Mouse (Mus musculus): ENCODE measurements at regions not wholly inside any gene's neighbourhood (a gene's known extent, or its start where the extent isn't known, plus 50 kb on each side); places are given as distances from the start of the nearest gene placed in this dataset.
A peak's percentile ranks its signal among the peaks of the same experiment; 100 is the strongest.

- Histone ChIP-seq H3K27me3 (ENCODE audit: control insufficient read depth, insufficient read depth, low read length) (no peaks in the 10 kb centered on the region), H3K4me2 (replicated peaks; ENCODE audit: low read depth, low read length) (no peak overlapping the region), H3K9ac (ENCODE audit: low read depth, low read length) (no peak overlapping the region), H3K9me3 (ENCODE audit: control insufficient read depth, low read length) (no peaks in the 10 kb centered on the region), H3K4me3 (ENCODE audit: low read depth, low read length) (no peak overlapping the region), H3K27ac (ENCODE audit: low read depth, low read length) (no peak overlapping the region), H3K36me3 (ENCODE audit: control insufficient read depth, insufficient read depth, low read length) (no peaks in the 10 kb centered on the region), H3K4me1 (replicated peaks; ENCODE audit: control insufficient read depth, insufficient read depth, low read length) (no peaks in the 10 kb centered on the region)
- DNase-seq (ENCODE audit: low spot score) (no peak), ATAC-seq (ENCODE audit: low FRiP score) (no peak)
- 84% methylated on average over 4 of the region's 4 CpGs for WGBS
These were observed 287.0 kb downstream of the Tns3 start for GRCm38 (mm10) chr11:8377301-8377700.

- Histone ChIP-seq H3K9me3 (ENCODE audit: control insufficient read depth, low read length) (no peaks in the 10 kb centered on the region), H3K4me1 (replicated peaks; ENCODE audit: control insufficient read depth, insufficient read depth, low read length) (no peaks in the 10 kb centered on the region), H3K4me3 (ENCODE audit: low read depth, low read length) (no peak overlapping the region), H3K4me2 (replicated peaks; ENCODE audit: low read depth, low read length) (no peak overlapping the region), H3K9ac (ENCODE audit: low read depth, low read length) (no peak overlapping the region), H3K36me3 (ENCODE audit: control insufficient read depth, insufficient read depth, low read length) (no peaks in the 10 kb centered on the region), H3K27ac (ENCODE audit: low read depth, low read length) (no peak overlapping the region), H3K27me3 (ENCODE audit: control insufficient read depth, insufficient read depth, low read length) (no peaks in the 10 kb centered on the region)
- DNase-seq (ENCODE audit: low spot score) (no peak), ATAC-seq (ENCODE audit: low FRiP score) (no peak)
- 85% methylated on average over 1 of the region's 1 CpGs for WGBS
These were observed 298.8 kb downstream of the Tns3 start for GRCm38 (mm10) chr11:8365545-8365944.

DNA sequence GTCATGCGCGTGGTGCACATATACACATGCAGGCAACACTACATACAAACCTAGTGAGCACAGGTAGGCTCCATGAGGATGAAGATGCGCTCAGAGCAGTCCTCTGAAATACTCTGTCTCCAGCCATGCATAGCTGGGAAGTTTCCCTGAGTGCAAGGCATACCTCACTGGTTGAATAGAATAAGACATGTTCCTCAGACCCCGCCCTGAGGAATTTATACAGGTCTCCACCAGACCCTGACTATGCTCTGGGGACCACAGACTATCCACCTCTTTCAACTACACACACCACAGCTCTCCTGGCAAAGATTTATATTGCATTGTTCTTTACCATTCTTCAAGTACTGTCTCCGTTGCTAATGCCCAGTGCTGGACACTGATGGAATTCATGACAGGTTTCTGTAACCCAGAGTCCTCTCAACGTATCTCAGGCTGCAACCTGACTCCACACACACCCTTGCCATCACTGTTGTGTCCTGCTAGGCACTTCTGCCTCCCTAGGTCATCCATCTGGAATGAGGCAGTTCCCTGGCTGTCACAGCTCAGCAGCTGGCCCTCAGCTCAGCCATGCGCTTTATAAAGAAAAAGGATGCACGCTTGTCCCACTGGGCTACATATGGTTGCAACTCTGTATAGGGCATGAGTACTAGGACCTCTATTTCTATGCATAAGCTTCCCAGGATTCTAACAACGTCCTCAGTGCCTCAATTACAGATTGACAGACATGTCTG is 299.5 kb downstream of the Tns3 start:
- ATAC-seq (ENCODE audit: low FRiP score) (no peak), DNase-seq (ENCODE audit: low spot score) (no peak)
- Histone ChIP-seq H3K4me1 (replicated peaks; ENCODE audit: control insufficient read depth, insufficient read depth, low read length) (no peaks in the 10 kb centered on the region), H3K4me2 (replicated peaks; ENCODE audit: low read depth, low read length) (no peak overlapping the region), H3K27me3 (ENCODE audit: control insufficient read depth, insufficient read depth, low read length) (no peaks in the 10 kb centered on the region), H3K27ac (ENCODE audit: low read depth, low read length) (no peak overlapping the region), H3K4me3 (ENCODE audit: low read depth, low read length) (no peak overlapping the region), H3K9ac (ENCODE audit: low read depth, low read length) (no peak overlapping the region), H3K36me3 (ENCODE audit: control insufficient read depth, insufficient read depth, low read length) (no peaks in the 10 kb centered on the region), H3K9me3 (ENCODE audit: control insufficient read depth, low read length) (no peaks in the 10 kb centered on the region)
- 73% methylated on average over 9 of the region's 9 CpGs for WGBS

- 84% methylated on average over 14 of the region's 14 CpGs for WGBS
- Histone ChIP-seq H3K27ac (ENCODE audit: low read depth, low read length) (no peak overlapping the region), H3K9ac (ENCODE audit: low read depth, low read length) (no peak overlapping the region), H3K4me1 (replicated peaks; ENCODE audit: control insufficient read depth, insufficient read depth, low read length) (no peaks in the 10 kb centered on the region), H3K4me2 (replicated peaks; ENCODE audit: low read depth, low read length) (no peak overlapping the region), H3K36me3 (ENCODE audit: control insufficient read depth, insufficient read depth, low read length) (no peaks in the 10 kb centered on the region), H3K27me3 (ENCODE audit: control insufficient read depth, insufficient read depth, low read length) (no peaks in the 10 kb centered on the region), H3K9me3 (ENCODE audit: control insufficient read depth, low read length) (no peaks in the 10 kb centered on the region), H3K4me3 (ENCODE audit: low read depth, low read length) (no peak overlapping the region)
- DNase-seq (ENCODE audit: low spot score) (no peak), ATAC-seq (ENCODE audit: low FRiP score) (no peak)
These were observed 319.4 kb downstream of the Tns3 start for GRCm38 (mm10) chr11:8344938-8345337.

- H3K9ac ChIP-seq (ENCODE audit: low read depth, low read length), result no peak overlapping the region
- no peaks in the 10 kb centered on the region for H3K9me3 ChIP-seq (ENCODE audit: control insufficient read depth, low read length)
- no peaks in the 10 kb centered on the region for H3K4me1 ChIP-seq (replicated peaks; ENCODE audit: control insufficient read depth, insufficient read depth, low read length)
- 55% methylated on average over 14 of the region's 14 CpGs for WGBS
- ATAC-seq (ENCODE audit: low FRiP score), result peak; percentile 66; the same call in 1 of the 2 replicates
- no peaks in the 10 kb centered on the region for H3K36me3 ChIP-seq (ENCODE audit: control insufficient read depth, insufficient read depth, low read length)
- no peaks in the 10 kb centered on the region for H3K27me3 ChIP-seq (ENCODE audit: control insufficient read depth, insufficient read depth, low read length)
- H3K4me2 ChIP-seq (replicated peaks; ENCODE audit: low read depth, low read length), result no peak overlapping the region
- H3K4me3 ChIP-seq (ENCODE audit: low read depth, low read length), result no peak overlapping the region
- no peak overlapping the region for H3K27ac ChIP-seq (ENCODE audit: low read depth, low read length)
- DNase-seq (ENCODE audit: low spot score), result peak; percentile 64
These were observed 361.8 kb downstream of the Tns3 start for GRCm38 (mm10) chr11:8302347-8303188.

GRCm38 (mm10) chr11:8297462-8297861 is 366.9 kb downstream of the Tns3 start:
- no peak overlapping the region for H3K4me2 ChIP-seq (replicated peaks; ENCODE audit: low read depth, low read length)
- no peaks in the 10 kb centered on the region for H3K36me3 ChIP-seq (ENCODE audit: control insufficient read depth, insufficient read depth, low read length)
- no peaks in the 10 kb centered on the region for H3K27me3 ChIP-seq (ENCODE audit: control insufficient read depth, insufficient read depth, low read length)
- no peak overlapping the region for H3K27ac ChIP-seq (ENCODE audit: low read depth, low read length)
- no peaks in the 10 kb centered on the region for H3K4me1 ChIP-seq (replicated peaks; ENCODE audit: control insufficient read depth, insufficient read depth, low read length)
- no peaks in the 10 kb centered on the region for H3K9me3 ChIP-seq (ENCODE audit: control insufficient read depth, low read length)
- H3K9ac ChIP-seq (ENCODE audit: low read depth, low read length), result no peak overlapping the region
- no peak overlapping the region for H3K4me3 ChIP-seq (ENCODE audit: low read depth, low read length)
- DNase-seq (ENCODE audit: low spot score), result no peak
- no peak for ATAC-seq (ENCODE audit: low FRiP score)
- 87% methylated on average over 5 of the region's 5 CpGs for WGBS

DNA sequence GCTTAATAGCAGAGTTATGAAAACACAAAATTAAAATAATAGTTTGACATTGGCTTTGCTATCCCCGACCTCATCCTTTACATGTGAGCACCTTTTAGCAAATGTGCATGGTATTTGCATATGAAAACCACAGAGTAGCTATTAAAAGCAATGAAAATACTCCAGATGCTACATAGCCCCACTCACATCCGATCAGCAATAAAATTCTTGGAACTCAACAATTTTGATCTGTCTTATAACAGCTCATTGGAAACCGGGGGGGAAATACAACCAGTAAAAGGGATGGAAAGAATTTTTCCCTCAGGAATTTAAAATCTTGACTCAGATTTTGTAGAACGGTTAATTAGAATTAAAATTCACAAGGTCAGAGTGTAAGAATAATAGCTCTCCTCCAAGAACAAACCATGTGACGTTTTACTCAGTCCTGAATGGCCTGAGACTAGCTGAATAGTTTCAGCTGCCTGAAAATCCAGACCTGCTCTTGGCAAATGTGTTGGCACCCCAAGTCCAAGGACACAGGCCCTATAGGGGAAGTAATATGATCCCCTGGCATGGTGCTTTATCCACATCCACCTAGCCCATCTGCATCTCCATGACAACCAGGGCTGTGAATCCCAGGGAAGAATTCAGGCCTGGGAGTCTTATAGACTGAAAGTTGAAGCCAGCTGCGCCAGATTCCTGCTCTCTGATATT is 370.9 kb downstream of the Tns3 start:
- no peak overlapping the region for H3K9ac ChIP-seq (ENCODE audit: low read depth, low read length)
- ATAC-seq (ENCODE audit: low FRiP score), result peak; percentile 82
- H3K9me3 ChIP-seq (ENCODE audit: control insufficient read depth, low read length), result no peaks in the 10 kb centered on the region
- no peaks in the 10 kb centered on the region for H3K4me1 ChIP-seq (replicated peaks; ENCODE audit: control insufficient read depth, insufficient read depth, low read length)
- H3K27me3 ChIP-seq (ENCODE audit: control insufficient read depth, insufficient read depth, low read length), result no peaks in the 10 kb centered on the region
- no peak overlapping the region for H3K4me3 ChIP-seq (ENCODE audit: low read depth, low read length)
- no peaks in the 10 kb centered on the region for H3K36me3 ChIP-seq (ENCODE audit: control insufficient read depth, insufficient read depth, low read length)
- DNase-seq (ENCODE audit: low spot score), result peak; percentile 17
- no peak overlapping the region for H3K4me2 ChIP-seq (replicated peaks; ENCODE audit: low read depth, low read length)
- H3K27ac ChIP-seq (ENCODE audit: low read depth, low read length), result no peak overlapping the region
- WGBS, result 57% methylated on average over 6 of the region's 6 CpGs

GRCm38 (mm10) chr11:8285271-8285670 is 379.1 kb downstream of the Tns3 start:
- H3K9ac ChIP-seq (ENCODE audit: low read depth, low read length), result no peak overlapping the region
- 93% methylated on average over 1 of the region's 1 CpGs for WGBS
- no peak for DNase-seq (ENCODE audit: low spot score)
- H3K27me3 ChIP-seq (ENCODE audit: control insufficient read depth, insufficient read depth, low read length), result no peaks in the 10 kb centered on the region
- H3K4me3 ChIP-seq (ENCODE audit: low read depth, low read length), result no peak overlapping the region
- no peaks in the 10 kb centered on the region for H3K36me3 ChIP-seq (ENCODE audit: control insufficient read depth, insufficient read depth, low read length)
- no peak overlapping the region for H3K4me2 ChIP-seq (replicated peaks; ENCODE audit: low read depth, low read length)
- H3K27ac ChIP-seq (ENCODE audit: low read depth, low read length), result no peak overlapping the region
- no peak for ATAC-seq (ENCODE audit: low FRiP score)
- H3K4me1 ChIP-seq (replicated peaks; ENCODE audit: control insufficient read depth, insufficient read depth, low read length), result no peaks in the 10 kb centered on the region
- no peaks in the 10 kb centered on the region for H3K9me3 ChIP-seq (ENCODE audit: control insufficient read depth, low read length)

All from hindbrain, embryonic 11.5 days (tissue).